Mouse (Mus musculus) embryonic facial prominence, embryonic 10.5 days (tissue): ENCODE measurements around the gene Stard7. TPM values are rescaled to one million over a fixed set of nuclear protein-coding genes. Genes with fewer than 3 reads are reported as not detected.

Experiments
- DNase-seq: peaks from one replicate; pipeline ENCODE4 v3.0.0-alpha.2; 2017; ENCODE audit warnings: low spot score
- H3K27ac ChIP-seq: fragments of 300-500 bp; sonication (generic); replicated peaks from 2 replicates; pipeline ENCODE4 v1.5.1; 2016; ENCODE audit warnings: mild to moderate bottlenecking
- H3K27me3 ChIP-seq: fragments of 300-500 bp; sonication (generic); replicated peaks from 2 replicates; pipeline ENCODE4 v1.6.1; 2016; ENCODE audit warnings: low read depth, mild to moderate bottlenecking; ENCODE audit not compliant: poor library complexity, severe bottlenecking
- H3K36me3 ChIP-seq: fragments of 300-500 bp; sonication (generic); replicated peaks from 2 replicates; pipeline ENCODE4 v1.6.1; 2016; ENCODE audit warnings: mild to moderate bottlenecking, moderate library complexity
- H3K4me1 ChIP-seq: fragments of 300-500 bp; sonication (generic); 2 replicates; pipeline ENCODE4 v1.6.1; 2016
- H3K4me3 ChIP-seq: fragments of 300-500 bp; sonication (generic); 2 replicates; pipeline ENCODE4 v1.5.1; 2016; ENCODE audit warnings: mild to moderate bottlenecking, moderate library complexity
- H3K9me3 ChIP-seq: fragments of 300-500 bp; sonication (generic); 2 replicates; pipeline ENCODE4 v1.6.1; 2016; ENCODE audit warnings: mild to moderate bottlenecking
- WGBS: fragments of 180-500 bp; shearing (Covaris S2); methylation state at CpG from one replicate; pipeline ENCODE4 v1.1.7; 2016; 5-methylcytosine and 5-hydroxymethylcytosine counted together
- polyA plus RNA-seq: library from polyadenylated mRNA; unstranded; fragments of >200 nt; fragmentation: Nextera tagmentation; extraction: Ambion mirVana; gene quantifications from 2 replicates; pipeline ENCODE4 v1.2.1, GENCODE M21; 2016

Stard7 gene
- 80.1 and 81.2 TPM in 2 replicates for polyA plus RNA-seq

- peak within 1 kb of the TSS; percentile 95 for H3K27ac ChIP-seq
- WGBS: under 1% methylated on average over 49 of the region's 49 CpGs
- H3K9me3 ChIP-seq: no peaks in the 10 kb centered on the region
- no peaks in the 10 kb centered on the region for H3K27me3 ChIP-seq
- H3K36me3 ChIP-seq: peaks cover 14% of the 10 kb centered on the region
- peaks cover 12% of the 10 kb centered on the region for H3K4me1 ChIP-seq
- H3K4me3 ChIP-seq: peak within 1 kb of the TSS; percentile 94
- peak; percentile 96 for DNase-seq
These were observed at the start of gene Stard7 for GRCm38 (mm10) chr2:127269491-127270299. Gene Stard7, plus strand, starts transcription at chr2:127270218.

GRCm38 (mm10) chr2:127225261-127225660 lies 44.8 kb upstream of the Stard7 start:
- H3K27ac ChIP-seq: no peak overlapping the region
- no peak overlapping the region for H3K4me3 ChIP-seq
- no peak for DNase-seq
- no peaks in the 10 kb centered on the region for H3K4me1 ChIP-seq
- H3K36me3 ChIP-seq: peaks cover 100% of the 10 kb centered on the region
- H3K27me3 ChIP-seq: no peaks in the 10 kb centered on the region
- H3K9me3 ChIP-seq: peaks cover 7% of the 10 kb centered on the region; the same call in 1 of the 2 replicates
- WGBS: 94% methylated on average over 3 of the region's 3 CpGs

- Histone ChIP-seq H3K4me1 (no peaks in the 10 kb centered on the region), H3K27ac (no peak overlapping the region), H3K27me3 (no peaks in the 10 kb centered on the region), H3K36me3 (peaks cover 99% of the 10 kb centered on the region), H3K4me3 (no peak overlapping the region), H3K9me3 (no peaks in the 10 kb centered on the region)
- no peak for DNase-seq
- 96% methylated on average over 11 of the region's 11 CpGs for WGBS
These were observed 32.0 kb upstream of the Stard7 start for GRCm38 (mm10) chr2:127237897-127238610.

- WGBS: 95% methylated on average over 2 of the region's 2 CpGs
- H3K36me3 ChIP-seq: peaks cover 99% of the 10 kb centered on the region
- no peak for DNase-seq
These were observed 30.0 kb upstream of the Stard7 start for GRCm38 (mm10) chr2:127240065-127240464.

GRCm38 (mm10) chr2:127247592-127248333 lies 22.3 kb upstream of the Stard7 start, which contains the start of the genes Ciao1 and Tmem127:
Gene Ciao1, minus strand, starts transcription at chr2:127247816.
Gene Tmem127, plus strand, starts transcription at chr2:127247908.
- Histone ChIP-seq H3K4me3 (peak within 1 kb of the TSS; percentile 99), H3K36me3 (peaks cover 56% of the 10 kb centered on the region), H3K27me3 (no peaks in the 10 kb centered on the region), H3K27ac (peak within 1 kb of the TSS; percentile 85), H3K4me1 (peaks cover 30% of the 10 kb centered on the region), H3K9me3 (no peaks in the 10 kb centered on the region)
- under 1% methylated on average over 53 of the region's 53 CpGs for WGBS
- DNase-seq: peak; percentile 99

More at GRCm38 (mm10) chr2:127240065-127240464, 30.0 kb upstream of the Stard7 start:
- H3K4me3 ChIP-seq: no peak overlapping the region
- no peaks in the 10 kb centered on the region for H3K27me3 ChIP-seq
- no peaks in the 10 kb centered on the region for H3K4me1 ChIP-seq
- H3K27ac ChIP-seq: no peak overlapping the region
- no peaks in the 10 kb centered on the region for H3K9me3 ChIP-seq

- Histone ChIP-seq H3K4me1 (peaks cover 30% of the 10 kb centered on the region), H3K27ac (peak overlapping the region; percentile 85), H3K36me3 (peaks cover 49% of the 10 kb centered on the region), H3K27me3 (no peaks in the 10 kb centered on the region), H3K4me3 (peak overlapping the region; percentile 99), H3K9me3 (no peaks in the 10 kb centered on the region)
- DNase-seq: peak; percentile 58
- WGBS: 1% methylated on average over 39 of the region's 39 CpGs
These were observed 21.5 kb upstream of the Stard7 start for GRCm38 (mm10) chr2:127248334-127249004.

- no peak for DNase-seq
- 93% methylated on average over 9 of the region's 9 CpGs for WGBS
- H3K4me3 ChIP-seq: no peak overlapping the region
- H3K27me3 ChIP-seq: no peaks in the 10 kb centered on the region
- peaks cover 29% of the 10 kb centered on the region for H3K36me3 ChIP-seq
- no peaks in the 10 kb centered on the region for H3K9me3 ChIP-seq
- peaks cover 30% of the 10 kb centered on the region for H3K4me1 ChIP-seq
- H3K27ac ChIP-seq: no peak overlapping the region
These were observed 19.6 kb upstream of the Stard7 start for GRCm38 (mm10) chr2:127250291-127251008.

- peaks cover 28% of the 10 kb centered on the region for H3K4me1 ChIP-seq
- H3K4me3 ChIP-seq: no peak overlapping the region
- no peak overlapping the region for H3K27ac ChIP-seq
- peaks cover 27% of the 10 kb centered on the region for H3K36me3 ChIP-seq
- no peaks in the 10 kb centered on the region for H3K27me3 ChIP-seq
- no peak for DNase-seq
- WGBS: 81% methylated on average over 3 of the region's 3 CpGs
- H3K9me3 ChIP-seq: no peaks in the 10 kb centered on the region
These were observed 18.6 kb upstream of the Stard7 start for GRCm38 (mm10) chr2:127251457-127251856.

- Histone ChIP-seq H3K27ac (no peak overlapping the region), H3K9me3 (no peaks in the 10 kb centered on the region), H3K4me1 (peaks cover 22% of the 10 kb centered on the region), H3K27me3 (no peaks in the 10 kb centered on the region), H3K4me3 (no peak overlapping the region), H3K36me3 (peaks cover 31% of the 10 kb centered on the region)
- no peak for DNase-seq
- WGBS: 76% methylated on average over 3 of the region's 3 CpGs
These were observed 18.0 kb upstream of the Stard7 start for GRCm38 (mm10) chr2:127251880-127252527.

GRCm38 (mm10) chr2:127252787-127253186 lies 17.2 kb upstream of the Stard7 start:
- Histone ChIP-seq H3K27me3 (no peaks in the 10 kb centered on the region), H3K4me1 (peaks cover 19% of the 10 kb centered on the region), H3K4me3 (no peak overlapping the region), H3K36me3 (peaks cover 39% of the 10 kb centered on the region), H3K27ac (no peak overlapping the region), H3K9me3 (no peaks in the 10 kb centered on the region)
- DNase-seq: no peak
- 88% methylated on average over 5 of the region's 5 CpGs for WGBS

- H3K27ac ChIP-seq: no peak overlapping the region
- H3K4me1 ChIP-seq: peaks cover 7% of the 10 kb centered on the region
- H3K27me3 ChIP-seq: no peaks in the 10 kb centered on the region
- DNase-seq: no peak
- no peak overlapping the region for H3K4me3 ChIP-seq
- peaks cover 58% of the 10 kb centered on the region for H3K36me3 ChIP-seq
- 85% methylated on average over 3 of the region's 3 CpGs for WGBS
- H3K9me3 ChIP-seq: no peaks in the 10 kb centered on the region
These were observed 15.3 kb upstream of the Stard7 start for GRCm38 (mm10) chr2:127254604-127255134.
